Mouse (Mus musculus) cerebellum, adult 2 months (tissue): ENCODE data around the gene Nup35. TPM values are rescaled to one million over a fixed set of nuclear protein-coding genes. Genes with fewer than 3 reads are reported as not detected.

ENCODE experiments used
- DNase-seq, 2 experiments: peaks; one replicate each; pipeline ENCODE4 v3.0.0; 2021
- H3K27ac ChIP-seq: fragments of 200-500 bp; 2 replicates; pipeline ENCODE4 v1.5.1; 2012; ENCODE audit warnings: low read length, control low read depth, inconsistent platforms; ENCODE audit not compliant: insufficient read depth
- H3K27me3 ChIP-seq: fragments of 200-500 bp; 2 replicates; pipeline ENCODE4 v1.6.1; 2012; ENCODE audit warnings: inconsistent platforms, mild to moderate bottlenecking, low read length, moderate library complexity; ENCODE audit not compliant: control insufficient read depth, insufficient read depth
- H3K4me1 ChIP-seq: fragments of 200-500 bp; 2 replicates; pipeline ENCODE4 v1.6.1; 2011; ENCODE audit warnings: low read length; ENCODE audit not compliant: control insufficient read depth, insufficient read depth
- H3K4me3 ChIP-seq: fragments of 200-500 bp; replicated peaks from 2 replicates; pipeline ENCODE3; 2011; ENCODE audit warnings: mild to moderate bottlenecking, low read depth, low read length, control low read depth; ENCODE audit not compliant: insufficient read depth
- CTCF ChIP-seq: fragments of 200-500 bp; IDR thresholded peaks from 2 replicates; pipeline ENCODE4 v1.5.1; 2011; ENCODE audit warnings: low read depth, mild to moderate bottlenecking, control low read depth, low read length, moderate library complexity, borderline replicate concordance; ENCODE audit not compliant: insufficient read depth
- POLR2A ChIP-seq: fragments of 200-500 bp; IDR thresholded peaks from 2 replicates; pipeline ENCODE4 v1.6.1; 2011; ENCODE audit warnings: low read length, control low read depth, borderline replicate concordance; ENCODE audit not compliant: insufficient read depth
- WGBS: fragments of 180-500 bp; shearing (Covaris S2); methylation state at CpG from one replicate; pipeline ENCODE4 v1.1.7; 2018; 5-methylcytosine and 5-hydroxymethylcytosine counted together
- polyA plus RNA-seq: library from polyadenylated mRNA; depleted of rRNA; stranded (reverse); fragments of >200 nt; gene quantifications from 2 replicates; pipeline ENCODE4 v1.2.3, GENCODE M21; 2012

The Nup35 gene
- polyA plus RNA-seq, 1 experiment: 27.1 TPM

GRCm38 (mm10) chr2:80582356-80582755 is 34.7 kb upstream of the Nup35 start:
- Histone ChIP-seq H3K4me3 (no peak overlapping the region), H3K27me3 (no peaks in the 10 kb centered on the region), H3K4me1 (peaks cover 3% of the 10 kb centered on the region; the same call in 1 of the 2 replicates), H3K27ac (no peak overlapping the region)
- no peak for DNase-seq
- TF ChIP-seq CTCF (no peak), POLR2A (no peak)
- 92% methylated on average over 3 of the region's 3 CpGs for WGBS

GRCm38 (mm10) chr2:80594215-80594918 is 22.7 kb upstream of the Nup35 start:
- Histone ChIP-seq H3K27ac (no peak overlapping the region), H3K4me3 (no peak overlapping the region), H3K27me3 (no peaks in the 10 kb centered on the region), H3K4me1 (no peaks in the 10 kb centered on the region)
- 78% methylated on average over 4 of the region's 4 CpGs for WGBS
- TF ChIP-seq POLR2A (no peak), CTCF (no peak)
- DNase-seq: no peak

- Histone ChIP-seq H3K4me1 (no peaks in the 10 kb centered on the region), H3K27me3 (no peaks in the 10 kb centered on the region), H3K4me3 (no peak overlapping the region), H3K27ac (no peak overlapping the region)
- no peak for TF ChIP-seq CTCF
- no peak for TF ChIP-seq POLR2A
- no peak for DNase-seq
- WGBS: 39% methylated on average over 5 of the region's 5 CpGs
These were observed 20.1 kb upstream of the Nup35 start for GRCm38 (mm10) chr2:80596960-80597359.

GRCm38 (mm10) chr2:80599850-80600249 is 17.2 kb upstream of the Nup35 start:
- no peak for TF ChIP-seq POLR2A
- Histone ChIP-seq H3K4me3 (no peak overlapping the region), H3K4me1 (no peaks in the 10 kb centered on the region), H3K27ac (no peak overlapping the region), H3K27me3 (no peaks in the 10 kb centered on the region)
- DNase-seq: no peak
- 89% methylated on average over 3 of the region's 3 CpGs for WGBS

GRCm38 (mm10) chr2:80600611-80601010 is 16.4 kb upstream of the Nup35 start:
- no peak overlapping the region for H3K27ac ChIP-seq
- H3K4me1 ChIP-seq: no peaks in the 10 kb centered on the region
- TF ChIP-seq POLR2A: no peak
- no peak for TF ChIP-seq CTCF
- no peaks in the 10 kb centered on the region for H3K27me3 ChIP-seq
- no peak overlapping the region for H3K4me3 ChIP-seq
- no peak for DNase-seq

GRCm38 (mm10) chr2:80602756-80603155 is 14.3 kb upstream of the Nup35 start:
- no peak overlapping the region for H3K27ac ChIP-seq
- no peaks in the 10 kb centered on the region for H3K4me1 ChIP-seq
- TF ChIP-seq CTCF: no peak
- TF ChIP-seq POLR2A: no peak
- 95% methylated on average over 13 of the region's 13 CpGs for WGBS
- H3K27me3 ChIP-seq: no peaks in the 10 kb centered on the region
- no peak for DNase-seq
- no peak overlapping the region for H3K4me3 ChIP-seq

- H3K27me3 ChIP-seq: no peaks in the 10 kb centered on the region
- peak in 1 of 2 experiments; percentile 12 for DNase-seq
- WGBS: 51% methylated on average over 19 of the region's 19 CpGs
- no peak overlapping the region for H3K4me3 ChIP-seq
- H3K27ac ChIP-seq: no peak overlapping the region
- no peaks in the 10 kb centered on the region for H3K4me1 ChIP-seq
- TF ChIP-seq CTCF (no peak), POLR2A (no peak)
These were observed 13.1 kb upstream of the Nup35 start for GRCm38 (mm10) chr2:80603771-80604426.

GRCm38 (mm10) chr2:80612286-80612685 is 4.8 kb upstream of the Nup35 start:
- no peaks in the 10 kb centered on the region for H3K27me3 ChIP-seq
- no peak for TF ChIP-seq CTCF
- TF ChIP-seq POLR2A: no peak
- no peaks in the 10 kb centered on the region for H3K4me1 ChIP-seq
- H3K4me3 ChIP-seq: no peak overlapping the region
- no peak for DNase-seq
- 26% methylated on average over 1 of the region's 1 CpGs for WGBS
- peak overlapping the region; percentile 27; the same call in 1 of the 2 replicates for H3K27ac ChIP-seq
